Mouse (Mus musculus): Measurements from ENCODE around the gene Pde4d. TPM values are rescaled to one million over a fixed set of nuclear protein-coding genes. Genes with fewer than 3 reads are reported as not detected.

Gene Pde4d
- total RNA-seq, 1 experiment from 2014 or later: 18.9 TPM

- no peak for DNase-seq
Observed at GRCm38 (mm10) chr13:109242456-109243050, 792.8 kb downstream of the Pde4d start.

DNA sequence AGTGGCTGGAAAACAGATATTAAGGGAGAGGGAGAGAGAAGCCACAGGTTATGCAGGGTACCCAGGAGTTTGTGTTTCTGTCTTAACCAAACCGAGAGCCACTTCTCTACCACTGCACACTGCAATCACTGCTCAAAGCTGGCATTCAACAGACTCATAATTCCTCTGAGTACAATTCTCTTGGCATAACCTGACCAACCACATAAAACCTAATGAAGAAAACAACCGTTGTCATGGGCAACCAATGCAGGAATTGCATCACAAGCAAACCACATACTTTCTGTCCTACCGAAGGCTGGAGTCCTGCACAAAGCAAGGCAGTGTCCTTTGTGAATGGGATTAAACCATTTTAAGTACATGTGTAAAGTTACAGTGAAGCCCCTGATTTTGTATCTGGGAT lies 793.4 kb downstream of the Pde4d start:
- no peak for DNase-seq

- no peak for DNase-seq
Observed at GRCm38 (mm10) chr13:109247061-109247460, 797.3 kb downstream of the Pde4d start.

GRCm38 (mm10) chr13:109249315-109249714 lies 799.6 kb downstream of the Pde4d start:
- no peak for DNase-seq

DNA sequence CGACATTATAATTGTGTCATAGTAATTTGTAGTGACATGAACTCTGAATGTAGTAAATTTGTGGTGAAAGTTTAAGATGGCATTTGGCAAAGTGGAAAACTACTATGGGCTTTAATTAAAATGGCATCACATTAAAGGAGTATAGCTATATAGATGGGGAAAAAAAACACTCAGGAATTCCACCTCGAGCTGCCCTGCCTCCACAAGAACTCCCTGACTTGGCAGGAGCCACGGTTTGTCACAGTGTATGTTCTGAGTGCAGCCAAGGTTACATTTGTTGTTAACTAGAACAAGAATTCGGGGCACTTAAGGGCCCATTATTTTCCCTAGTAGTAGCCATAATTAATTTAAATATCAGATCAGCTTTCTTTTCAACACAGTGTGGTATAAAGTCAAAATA lies 805.9 kb downstream of the Pde4d start:
- DNase-seq: peak; percentile 30

GRCm38 (mm10) chr13:109260220-109260795 lies 810.6 kb downstream of the Pde4d start:
- peak; percentile 54 for DNase-seq

DNA sequence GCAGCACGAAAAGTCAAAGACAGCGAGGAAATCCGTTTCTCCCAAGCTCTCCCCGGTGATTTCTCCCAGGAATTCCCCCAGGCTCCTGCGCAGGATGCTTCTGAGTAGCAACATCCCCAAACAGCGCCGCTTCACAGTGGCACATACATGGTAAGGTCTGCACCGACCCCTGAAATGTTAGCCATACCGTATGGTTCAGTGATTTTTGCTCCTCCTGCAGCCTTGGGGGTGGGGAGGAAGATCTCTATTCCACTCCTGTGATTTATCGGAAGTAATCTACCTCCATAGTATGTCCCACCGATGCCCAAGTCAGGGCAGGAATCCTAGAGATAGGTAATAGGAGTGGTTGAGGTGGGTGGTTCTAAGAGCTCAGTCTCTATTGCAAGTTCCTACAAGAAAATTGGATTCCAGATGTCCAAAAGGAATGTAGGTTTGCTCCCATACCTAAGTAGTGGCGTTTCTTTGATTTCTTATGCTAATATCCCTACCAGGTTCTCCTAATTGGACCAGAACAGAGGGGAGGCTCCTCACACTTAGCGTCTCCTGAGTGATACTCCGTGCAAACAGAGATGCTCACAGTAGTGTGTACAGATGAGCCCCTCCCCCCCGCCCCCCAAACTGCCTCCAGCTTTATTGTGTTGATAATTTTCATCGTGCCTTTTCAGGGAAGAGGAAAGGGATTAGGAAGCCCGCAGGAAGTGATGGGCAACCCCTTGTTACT lies 811.2 kb downstream of the Pde4d start:
- DNase-seq: peak; percentile 15

DNA sequence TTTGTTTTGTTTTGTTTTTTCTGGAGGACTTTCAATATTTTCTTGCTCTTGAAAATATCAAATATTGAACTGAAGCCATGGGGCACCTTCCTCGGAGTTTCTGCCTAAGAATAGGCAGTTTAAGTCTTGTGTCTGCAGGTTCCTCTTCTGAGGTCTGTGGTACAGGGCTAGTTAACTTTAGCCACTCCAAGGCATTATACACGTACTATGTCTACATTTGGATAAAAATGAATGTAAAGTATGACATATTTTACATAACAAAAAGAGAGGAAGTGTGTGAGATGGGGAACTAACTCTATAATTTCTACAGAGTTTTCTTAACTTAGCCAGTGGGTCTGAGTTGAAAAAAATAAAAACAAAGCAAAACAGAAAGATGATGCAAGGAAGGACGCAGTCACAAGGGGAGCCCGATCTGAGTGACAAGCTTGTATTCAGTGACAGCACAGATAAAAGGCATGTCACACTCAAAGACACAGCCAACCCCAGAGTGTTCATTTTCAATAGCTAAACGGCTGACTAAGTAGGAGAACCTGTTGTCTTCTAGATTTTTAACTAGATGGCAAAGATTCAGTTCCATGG lies 812.0 kb downstream of the Pde4d start:
- no peak for DNase-seq

DNA sequence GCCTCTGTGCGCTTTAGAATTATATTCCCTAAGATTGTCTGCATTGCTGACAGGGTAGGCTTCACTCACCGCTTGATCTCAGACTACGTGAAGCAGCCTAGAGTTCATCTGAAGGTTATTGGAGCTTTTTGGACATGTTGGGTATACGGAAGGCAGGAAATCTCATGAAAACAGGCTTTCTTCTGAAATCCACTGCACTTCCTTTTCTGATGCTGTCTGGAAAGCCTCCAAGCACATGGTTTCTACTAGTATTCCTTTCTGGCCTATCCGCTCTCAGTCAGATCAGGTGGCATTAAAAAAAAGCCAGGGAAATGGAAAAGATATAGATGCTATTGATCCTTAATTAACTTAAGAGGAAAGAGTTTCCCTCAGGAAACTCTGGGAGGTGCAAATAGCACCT lies 812.8 kb downstream of the Pde4d start:
- DNase-seq: no peak

GRCm38 (mm10) chr13:109263833-109264232 lies 814.1 kb downstream of the Pde4d start:
- no peak for DNase-seq

DNA sequence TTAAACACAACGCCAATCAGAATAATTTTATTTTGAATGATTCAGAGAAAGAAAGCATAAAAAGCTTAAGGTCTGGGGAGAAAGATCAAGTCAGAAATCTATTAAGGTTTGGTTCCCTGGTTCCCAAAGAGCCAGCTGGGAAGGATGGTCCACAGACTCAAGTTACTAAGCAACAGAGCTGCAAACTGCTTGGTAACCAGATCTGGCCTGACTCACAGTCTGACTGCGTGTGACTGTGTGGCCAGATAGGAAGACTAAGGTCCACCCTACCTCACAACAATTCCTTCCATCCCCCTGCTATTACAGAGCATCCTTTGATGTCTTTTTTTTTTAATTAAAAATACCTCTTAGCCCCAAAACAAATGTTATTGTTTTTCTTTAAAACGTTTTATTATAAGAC lies 818.5 kb downstream of the Pde4d start:
- no peak for DNase-seq

GRCm38 (mm10) chr13:109268659-109269322 lies 819.0 kb downstream of the Pde4d start:
- no peak for DNase-seq

DNA sequence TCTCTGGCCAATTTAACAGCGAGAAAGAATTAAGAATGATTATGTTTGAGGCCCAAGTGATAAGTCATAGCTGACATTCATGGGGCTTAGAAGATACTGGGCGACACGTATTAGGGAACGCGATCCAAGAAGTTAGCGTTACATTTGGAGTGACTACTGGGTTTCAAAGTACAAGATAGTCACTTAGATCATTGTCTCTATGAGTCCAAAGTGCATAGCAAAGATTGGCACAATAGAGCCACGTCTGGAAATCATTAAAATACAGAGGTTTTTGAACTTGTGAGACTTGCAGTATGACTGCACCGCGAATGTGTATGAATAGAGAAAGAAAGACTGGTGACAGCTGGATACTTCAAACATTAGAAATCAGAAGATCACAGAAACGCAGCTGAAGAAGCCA lies 825.1 kb downstream of the Pde4d start:
- DNase-seq: no peak

DNA sequence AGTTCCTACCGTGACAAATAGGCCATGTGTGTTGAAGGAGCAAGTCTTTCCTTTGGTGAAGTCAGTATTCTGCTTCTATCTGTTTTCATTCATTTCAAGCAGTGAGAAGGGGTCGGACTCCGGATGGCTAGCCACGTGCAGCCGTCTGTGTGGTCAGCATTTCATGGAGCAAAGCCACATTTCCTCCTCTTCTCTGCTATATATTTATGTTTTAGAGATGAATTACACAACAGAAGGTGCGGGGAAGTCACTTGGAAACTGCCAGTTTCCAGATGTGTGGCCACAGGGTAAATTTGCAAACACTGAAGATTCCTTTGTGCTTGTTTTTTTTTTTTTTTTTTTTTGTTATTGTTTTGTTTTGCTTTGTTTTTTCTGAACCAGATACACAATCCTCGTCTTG lies 828.0 kb downstream of the Pde4d start:
- no peak for DNase-seq

DNA sequence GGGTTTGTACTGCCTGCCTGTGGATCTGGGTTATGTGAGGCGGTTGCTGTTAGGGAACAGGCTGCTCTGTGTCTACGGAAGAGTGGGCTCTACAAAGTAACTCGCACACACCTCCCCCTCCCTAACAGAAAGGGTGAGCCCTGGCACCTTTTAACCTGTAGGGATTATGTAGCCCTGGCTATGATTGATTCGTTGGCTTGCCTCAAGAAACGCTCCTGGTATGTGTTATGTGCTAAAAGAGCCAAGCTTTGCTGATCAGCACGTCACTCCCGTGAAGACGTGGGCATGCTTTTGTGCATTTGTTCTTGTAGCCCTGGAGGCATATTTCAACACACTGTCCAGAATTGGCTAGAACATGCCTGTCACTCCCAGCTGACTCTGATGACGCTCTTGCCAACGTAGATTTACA lies 828.8 kb downstream of the Pde4d start:
- DNase-seq: no peak

DNA sequence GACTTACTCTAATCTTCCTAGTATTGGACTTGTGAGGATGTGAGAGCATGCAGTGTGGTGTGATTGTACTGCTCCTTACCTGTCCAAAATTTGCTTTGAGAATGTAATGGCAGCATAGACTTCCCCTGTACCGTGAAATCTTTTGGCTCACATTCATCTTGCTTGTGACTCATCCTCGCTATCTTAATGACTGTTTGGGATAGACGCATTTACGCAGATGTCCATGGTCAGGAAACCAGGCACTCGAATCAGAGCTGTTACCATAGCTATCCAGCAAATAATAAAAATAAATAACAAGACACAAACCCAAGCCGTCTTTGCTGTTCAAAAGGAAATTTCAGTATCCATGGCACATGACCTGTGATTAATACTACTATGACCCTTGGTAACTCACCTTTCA lies 829.5 kb downstream of the Pde4d start:
- no peak for DNase-seq

GRCm38 (mm10) chr13:109280433-109280832 lies 830.7 kb downstream of the Pde4d start:
- peak; percentile 16 for DNase-seq

DNA sequence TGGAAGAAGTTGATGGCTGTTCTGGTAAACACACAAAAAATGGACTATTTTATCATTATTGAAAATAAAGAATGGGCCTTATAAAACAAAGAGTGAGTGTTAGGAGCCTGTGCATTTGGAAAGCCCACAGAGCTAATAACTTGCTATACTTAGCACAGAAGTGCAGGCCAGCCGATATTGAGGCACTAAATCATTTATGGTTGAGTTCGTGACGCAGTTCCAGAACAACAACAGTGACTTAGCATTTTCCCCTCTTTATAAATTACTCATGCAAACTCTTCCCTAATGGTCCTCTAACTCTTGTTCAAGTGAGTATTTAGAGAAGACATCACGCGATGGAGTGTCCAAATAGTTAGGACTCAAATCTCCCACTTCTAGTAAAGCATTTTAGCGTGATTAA lies 837.7 kb downstream of the Pde4d start:
- DNase-seq: no peak

DNA sequence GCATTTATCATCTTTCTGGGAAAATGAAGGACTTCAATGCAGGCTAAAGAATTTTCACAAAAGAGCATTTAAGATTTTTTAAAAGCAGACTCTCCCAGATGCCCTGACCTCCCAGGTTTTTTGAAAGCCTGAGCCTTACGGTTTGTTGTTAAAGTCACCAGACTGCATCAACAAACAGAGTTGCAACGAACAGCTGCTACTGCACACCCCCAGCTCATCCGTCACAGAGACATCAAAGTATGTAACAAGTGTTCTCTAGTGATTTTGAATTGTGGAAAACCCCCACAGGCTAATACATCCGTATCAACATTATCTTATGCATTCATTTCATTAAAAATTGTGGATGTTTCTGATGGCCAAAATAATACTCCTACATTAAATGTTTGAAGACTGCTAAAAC lies 841.2 kb downstream of the Pde4d start:
- DNase-seq: no peak

GRCm38 (mm10) chr13:109293011-109293410 lies 843.3 kb downstream of the Pde4d start:
- no peak for DNase-seq

GRCm38 (mm10) chr13:109296347-109297037 lies 846.7 kb downstream of the Pde4d start:
- no peak for DNase-seq

GRCm38 (mm10) chr13:109298852-109299251 lies 849.1 kb downstream of the Pde4d start:
- no peak for DNase-seq
